Mouse (Mus musculus): ENCODE results near the gene Krt34. TPM values are rescaled to one million over a fixed set of nuclear protein-coding genes. Genes with fewer than 3 reads are reported as not detected.

Gene Krt34
- total and polyA plus RNA-seq, 3 experiments = not detected

DNA sequence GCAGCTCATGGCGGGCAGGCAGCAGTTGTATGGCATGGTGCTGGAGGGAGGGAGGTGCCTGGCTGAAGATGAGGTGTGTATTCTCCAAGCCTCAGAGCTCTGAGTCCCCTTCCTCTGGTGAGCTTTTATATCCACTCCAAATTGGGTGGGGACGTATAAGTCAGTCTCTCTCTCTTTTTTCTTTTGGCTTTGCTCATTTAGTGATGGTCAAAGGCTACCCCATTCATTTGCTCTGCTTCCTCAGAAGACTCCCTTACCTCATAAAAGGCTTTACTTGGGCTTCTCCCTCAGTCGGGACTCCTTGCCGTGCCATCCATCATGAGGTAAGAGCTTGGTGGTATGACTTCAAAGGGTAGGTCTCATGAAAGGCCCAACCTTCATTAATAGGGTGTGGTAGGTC, 25.2 kb downstream of the Krt34 start, which contains the start of gene Krt33a:
Gene Krt33a (minus strand): TSS at position 101 of the 400 bp plus-strand sequence.
- in situ Hi-C loops (cut with MboI; ENCODE audit: low pct_ligation_motif_present, low pct_unique_long_range_greater_than_20kb, low sequenced_read_pairs) (no loop called here), dilution Hi-C loops (cut with MboI; ENCODE audit: extremely low pct_ligation_motif_present, extremely low pct_unique_long_range_greater_than_20kb, low sequenced_read_pairs) (no loop called here)
- no peaks in the 10 kb centered on the region for H3K36me3 ChIP-seq (replicated peaks in 1 of 2; ENCODE audit: control insufficient read depth in 1 of 2, insufficient read depth in 1 of 2, low read length in 1 of 2)
- H3K4me3 ChIP-seq (replicated peaks in 1 of 3; ENCODE audit: low read depth in 2 of 3, low read length in 2 of 3, poor library complexity in 1 of 3) = no peak within 1 kb of the TSS
- H3K9ac ChIP-seq (ENCODE audit: insufficient read depth, low read depth) = no peak within 1 kb of the TSS
- H3K27ac ChIP-seq (ENCODE audit: insufficient read depth, low read depth) = no peak within 1 kb of the TSS
- H3K4me2 ChIP-seq (ENCODE audit: insufficient read depth, low read depth, poor library complexity, severe bottlenecking) = no peak within 1 kb of the TSS
- no peak for TF ChIP-seq USF1 (IDR thresholded peaks at IDR 0.05; ENCODE audit: low read depth, low read length)
- TF ChIP-seq ZNF384 (IDR thresholded peaks at IDR 0.05; ENCODE audit: low read depth, low read length) = no peak
- no peak for TF ChIP-seq RAD21 (IDR thresholded peaks at IDR 0.05; ENCODE audit: low read depth, low read length)
- TF ChIP-seq EP300 (IDR thresholded peaks at IDR 0.05; ENCODE audit: low read length) = no peak
- TF ChIP-seq E2F4 (IDR thresholded peaks at IDR 0.05; ENCODE audit: insufficient replicate concordance, low read depth, low read length) = no peak
- TF ChIP-seq ELF1 (IDR thresholded peaks at IDR 0.05; ENCODE audit: low read depth, low read length) = no peak
- TF ChIP-seq KAT2A (IDR thresholded peaks at IDR 0.05; ENCODE audit: insufficient replicate concordance, low read length) = no peak
- TF ChIP-seq MAFK (IDR thresholded peaks at IDR 0.05; ENCODE audit: insufficient replicate concordance, low read length) = no peak
- TF ChIP-seq RCOR1 (conservative IDR thresholded peaks at IDR 0.05; ENCODE audit: low read depth, low read length) = no peak
- no peak for TF ChIP-seq NELFE (IDR thresholded peaks at IDR 0.05; ENCODE audit: low read depth, low read length)
- TF ChIP-seq MAX (IDR thresholded peaks at IDR 0.05; ENCODE audit: low read length) = no peak
- no peak for TF ChIP-seq IRF4 (IDR thresholded peaks at IDR 0.05; ENCODE audit: low read depth, low read length)
- TF ChIP-seq MAZ (IDR thresholded peaks at IDR 0.05; ENCODE audit: low read depth, low read length) = no peak
- no peak for TF ChIP-seq ZKSCAN1 (IDR thresholded peaks at IDR 0.05; ENCODE audit: borderline replicate concordance, low read depth, low read length)
- no peak for TF ChIP-seq ZC3H11A (IDR thresholded peaks at IDR 0.05; ENCODE audit: low read depth, low read length)
- TF ChIP-seq HCFC1 (IDR thresholded peaks at IDR 0.05; ENCODE audit: low read depth, low read length) = no peak
- no peak for TF ChIP-seq JUN (IDR thresholded peaks at IDR 0.05; ENCODE audit: insufficient read depth, low read depth, low read length)
- TF ChIP-seq UBTF (IDR thresholded peaks at IDR 0.05; ENCODE audit: low read depth, low read length) = no peak
- TF ChIP-seq BHLHE40 (IDR thresholded peaks at IDR 0.05; ENCODE audit: low read depth, low read length) = no peak
- TF ChIP-seq NRF1 (IDR thresholded peaks at IDR 0.05; ENCODE audit: low read depth, low read length) = no peak
- H3K79me2 ChIP-seq (replicated peaks; ENCODE audit: control insufficient read depth, extremely low read depth, insufficient read depth, poor library complexity, severe bottlenecking) = no peaks in the 10 kb centered on the region
- peaks cover 83% of the 10 kb centered on the region for H3K27me3 ChIP-seq (replicated peaks)
- no peak for DNase-seq (ENCODE audit: extremely low read depth)
- H3K9me3 ChIP-seq (replicated peaks; ENCODE audit: low read length) = no peaks in the 10 kb centered on the region
- H3K4me1 ChIP-seq (ENCODE audit: control insufficient read depth in 1 of 2, insufficient read depth in 2 of 2) = no peaks in the 10 kb centered on the region

GRCm38 (mm10) chr11:100013691-100014171, 27.6 kb downstream of the Krt34 start:
- Histone ChIP-seq H3K27ac (ENCODE audit: insufficient read depth, low read depth) (no peak overlapping the region), H3K36me3 (replicated peaks in 1 of 2; ENCODE audit: control insufficient read depth in 1 of 2, insufficient read depth in 1 of 2, low read length in 1 of 2) (no peaks in the 10 kb centered on the region), H3K27me3 (replicated peaks) (peaks cover 83% of the 10 kb centered on the region), H3K4me1 (ENCODE audit: control insufficient read depth in 1 of 2, insufficient read depth in 2 of 2) (no peaks in the 10 kb centered on the region), H3K4me2 (ENCODE audit: insufficient read depth, low read depth, poor library complexity, severe bottlenecking) (no peak overlapping the region), H3K9ac (ENCODE audit: insufficient read depth, low read depth) (no peak overlapping the region), H3K4me3 (replicated peaks in 1 of 3; ENCODE audit: low read depth in 2 of 3, low read length in 2 of 3, poor library complexity in 1 of 3) (no peak overlapping the region), H3K9me3 (replicated peaks; ENCODE audit: low read length) (no peaks in the 10 kb centered on the region), H3K79me2 (replicated peaks; ENCODE audit: control insufficient read depth, extremely low read depth, insufficient read depth, poor library complexity, severe bottlenecking) (no peaks in the 10 kb centered on the region)
- in situ Hi-C loops (cut with MboI; ENCODE audit: low pct_ligation_motif_present, low pct_unique_long_range_greater_than_20kb, low sequenced_read_pairs) (no loop called here), dilution Hi-C loops (cut with MboI; ENCODE audit: extremely low pct_ligation_motif_present, extremely low pct_unique_long_range_greater_than_20kb, low sequenced_read_pairs) (no loop called here)
- DNase-seq (ENCODE audit: extremely low read depth) = no peak
- TF ChIP-seq E2F4 (IDR thresholded peaks at IDR 0.05; ENCODE audit: insufficient replicate concordance, low read depth, low read length) (no peak), JUN (IDR thresholded peaks at IDR 0.05; ENCODE audit: insufficient read depth, low read depth, low read length) (no peak), CTCF (conservative IDR thresholded peaks at IDR 0.05 in 1 of 2, IDR thresholded peaks at IDR 0.05 in 1 of 2; ENCODE audit: low read depth in 2 of 2, low read length in 2 of 2) (no peak), USF2 (conservative IDR thresholded peaks at IDR 0.05; ENCODE audit: low read depth, low read length) (no peak)

Data from CH12.LX (cell line).